Mouse (Mus musculus): ENCODE measurements at regions not wholly inside any gene's neighbourhood (a gene's known extent, or its start where the extent isn't known, plus 50 kb on each side); places are given as distances from the start of the nearest gene placed in this dataset.

- no peak for DNase-seq (ENCODE audit: low read depth, low spot score)
Observed at GRCm38 (mm10) chr4:124073646-124074045, 155.8 kb upstream of the 4930535I16Rik start.

- DNase-seq (ENCODE audit: low read depth, low spot score), result no peak
Observed at GRCm38 (mm10) chr4:124064601-124065000, 146.8 kb upstream of the 4930535I16Rik start.

- DNase-seq (ENCODE audit: low read depth, low spot score), result no peak
Observed at GRCm38 (mm10) chr4:124063269-124064100, 145.7 kb upstream of the 4930535I16Rik start.

DNA sequence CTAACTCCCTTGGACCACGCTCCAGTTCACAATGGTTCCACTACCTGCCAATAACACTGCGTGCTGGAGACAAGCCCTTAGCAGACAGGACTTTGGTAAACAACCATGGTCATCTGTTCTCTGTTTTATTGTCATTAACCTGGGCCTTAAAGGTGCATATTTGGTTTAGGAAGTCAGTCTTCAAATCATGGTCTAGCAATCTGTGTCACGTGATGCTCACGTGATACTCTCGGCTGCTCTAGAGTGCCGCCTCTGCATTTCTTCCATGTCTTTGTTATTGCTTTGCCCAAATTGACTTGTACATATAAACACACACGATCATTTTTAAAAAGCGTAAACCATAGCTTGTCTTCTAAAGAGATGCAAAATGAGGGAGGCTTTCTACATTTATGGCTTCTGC, 139.8 kb upstream of the 4930535I16Rik start:
- no peak for DNase-seq (ENCODE audit: low read depth, low spot score)

DNA sequence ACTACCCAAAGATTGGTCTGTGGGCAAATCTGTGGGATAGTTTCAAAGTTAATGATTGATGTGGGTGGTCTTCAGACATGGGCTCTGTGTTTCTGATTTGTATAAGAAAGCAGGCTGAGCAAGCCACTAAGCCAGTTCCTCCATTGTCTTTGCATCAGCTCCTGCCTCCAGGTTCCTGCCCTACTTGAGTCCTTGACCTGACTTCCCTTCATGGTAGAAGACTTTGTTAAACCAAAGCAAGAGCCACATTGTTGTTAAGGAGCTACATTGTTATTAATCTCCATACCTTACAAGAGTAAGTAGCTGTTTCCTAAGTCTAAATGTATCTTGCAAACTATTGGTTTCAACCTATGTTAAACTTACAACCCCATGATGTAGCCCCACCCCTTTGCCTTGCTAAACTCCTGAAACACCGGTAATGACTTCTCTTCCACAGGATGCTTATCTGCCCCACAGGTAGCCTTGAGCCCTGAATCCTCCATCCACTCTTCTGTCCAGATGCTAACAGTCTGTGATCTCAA, 136.5 kb upstream of the 4930535I16Rik start:
- DNase-seq (ENCODE audit: low read depth, low spot score), result no peak

DNA sequence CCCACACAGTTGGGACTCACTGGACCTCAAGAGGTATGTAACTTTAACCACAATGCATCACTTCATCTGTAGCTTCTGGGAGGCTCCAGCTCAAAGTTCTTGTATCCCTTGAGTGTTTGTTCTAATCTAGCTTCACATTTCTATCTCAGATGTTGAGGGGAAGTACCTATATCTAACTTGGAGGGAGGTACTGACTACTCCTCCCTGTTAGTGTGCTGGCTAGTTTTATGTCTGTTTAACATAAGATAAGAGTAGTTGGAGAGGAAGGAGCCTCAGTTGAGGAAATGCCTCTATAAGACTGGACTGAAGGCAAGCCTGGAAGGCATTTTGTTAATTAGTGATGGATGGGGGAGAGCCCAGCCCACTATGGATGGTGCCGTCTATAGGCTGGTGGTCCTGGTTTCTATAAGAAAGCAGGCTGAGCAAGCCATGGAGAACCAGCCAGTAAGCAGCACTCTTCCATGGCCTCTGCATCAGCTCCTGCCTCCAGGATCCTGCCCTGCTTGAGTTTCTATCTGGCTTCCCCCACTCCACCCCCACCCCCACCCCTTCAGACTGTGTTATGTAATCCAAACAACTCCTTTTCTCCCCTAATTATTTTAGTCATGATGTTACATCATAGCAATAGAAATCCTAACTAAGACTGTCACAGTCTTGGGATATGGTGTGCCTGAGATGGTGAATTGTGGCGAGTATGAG, 135.7 kb upstream of the 4930535I16Rik start:
- no peak for DNase-seq (ENCODE audit: low read depth, low spot score)

DNA sequence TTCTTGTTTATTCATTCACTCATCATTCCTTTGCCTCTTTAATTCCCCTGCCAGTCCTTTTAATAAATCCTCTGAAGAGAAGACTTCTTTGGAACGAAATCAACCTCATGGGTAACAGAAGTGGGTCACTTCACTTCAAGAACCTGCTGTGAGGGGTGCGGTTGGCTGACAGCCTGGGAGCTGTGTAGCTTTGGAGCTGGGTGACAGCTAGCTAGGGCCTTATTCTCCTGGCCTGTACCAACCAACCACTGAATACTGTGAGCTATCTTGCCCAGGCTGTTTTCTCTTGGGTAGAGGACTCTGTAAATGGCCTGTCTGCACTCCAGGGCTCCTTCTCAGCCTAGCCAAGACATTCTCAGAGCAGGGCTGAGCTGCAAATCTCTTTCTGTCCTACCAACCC, 134.6 kb upstream of the 4930535I16Rik start:
- no peak for DNase-seq (ENCODE audit: low read depth, low spot score)

GRCm38 (mm10) chr4:124048348-124048831, 130.6 kb upstream of the 4930535I16Rik start:
- no peak for DNase-seq (ENCODE audit: low read depth, low spot score)

GRCm38 (mm10) chr4:124047898-124048297, 130.1 kb upstream of the 4930535I16Rik start:
- no peak for DNase-seq (ENCODE audit: low read depth, low spot score)

DNA sequence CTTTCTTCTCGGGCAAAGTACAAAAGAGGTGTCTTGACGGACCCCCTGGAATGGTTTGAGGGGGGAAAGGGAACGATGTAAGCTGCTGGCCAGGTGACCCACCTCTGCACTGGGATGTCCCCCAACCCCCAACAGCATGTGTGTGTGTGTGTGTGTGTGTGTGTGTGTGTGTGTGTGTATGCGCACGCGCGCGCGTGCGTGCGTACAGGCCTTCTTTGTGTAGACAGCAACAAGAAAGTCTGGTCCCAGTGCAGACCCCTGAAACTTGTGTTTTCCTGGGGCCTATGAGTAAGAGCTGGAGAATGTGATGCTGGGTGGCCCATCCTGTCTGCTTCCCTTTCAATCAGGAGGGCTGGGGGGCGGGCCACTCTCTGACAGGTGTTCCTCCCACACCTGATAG, 118.7 kb upstream of the 4930535I16Rik start:
- no peak for DNase-seq (ENCODE audit: low read depth, low spot score)

DNA sequence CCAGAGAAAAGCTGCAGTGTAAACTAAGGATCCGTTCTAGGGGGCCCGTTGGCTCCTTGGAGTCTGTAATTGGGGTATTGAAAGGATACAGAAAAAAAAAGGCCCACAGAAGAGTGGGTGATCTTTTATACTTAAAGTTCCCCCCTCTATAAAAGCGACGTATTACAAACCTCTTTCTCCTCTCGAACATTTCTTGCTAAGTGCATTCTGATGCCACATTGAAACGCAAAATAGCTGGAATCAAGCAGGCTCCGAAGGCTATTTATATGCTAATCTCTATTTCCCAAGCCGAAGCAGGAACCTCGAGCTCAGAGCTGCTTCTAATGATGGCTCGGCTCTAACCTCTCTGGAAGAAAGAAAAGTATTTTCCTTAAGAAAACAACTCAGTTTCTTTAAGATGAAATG, 117.8 kb upstream of the 4930535I16Rik start:
- no peak for DNase-seq (ENCODE audit: low read depth, low spot score)

GRCm38 (mm10) chr4:124035192-124035591, 117.4 kb upstream of the 4930535I16Rik start:
- no peak for DNase-seq (ENCODE audit: low read depth, low spot score)

DNA sequence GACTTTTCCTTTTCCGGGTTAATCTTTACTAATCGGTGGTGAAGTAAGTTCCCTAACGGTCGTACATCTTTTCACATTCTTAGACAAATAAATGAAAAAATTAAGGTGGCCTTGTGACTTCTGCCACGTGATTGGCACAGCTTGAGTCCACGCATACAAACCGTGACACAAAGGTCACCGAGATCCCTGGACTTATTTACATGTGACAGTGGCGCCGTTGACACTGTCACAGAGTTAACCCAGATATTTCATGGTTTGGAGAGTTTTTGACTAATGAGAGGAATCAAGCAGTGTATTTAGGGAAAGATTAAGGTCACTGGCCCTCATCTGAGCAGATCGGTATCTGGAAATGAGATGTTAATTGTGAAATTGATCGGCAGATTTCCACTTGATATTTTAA, 110.2 kb upstream of the 4930535I16Rik start:
- DNase-seq (ENCODE audit: low read depth, low spot score), result no peak

GRCm38 (mm10) chr4:124016401-124016800, 98.6 kb upstream of the 4930535I16Rik start:
- DNase-seq (ENCODE audit: low read depth, low spot score), result peak; percentile 3

DNA sequence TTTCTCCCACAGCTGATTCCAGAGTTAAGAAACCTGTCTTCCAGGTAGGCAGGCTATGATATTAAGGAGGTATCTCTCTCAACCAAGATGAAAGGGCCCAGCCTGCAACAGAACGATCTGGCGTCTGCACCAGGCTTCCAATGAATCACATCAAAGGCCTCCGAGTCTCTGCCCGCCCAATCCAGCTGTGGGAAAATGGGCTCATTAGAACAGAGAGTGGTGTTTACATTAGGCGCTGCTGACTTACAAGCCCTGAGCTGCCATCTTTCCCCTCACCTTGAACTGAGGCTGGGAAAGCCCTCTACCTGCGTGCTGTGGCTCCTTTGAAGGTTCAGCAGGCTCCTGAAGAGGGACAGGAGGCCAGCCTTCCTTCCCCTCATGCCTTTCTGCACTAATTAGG, 97.5 kb upstream of the 4930535I16Rik start:
- no peak for DNase-seq (ENCODE audit: low read depth, low spot score)

DNA sequence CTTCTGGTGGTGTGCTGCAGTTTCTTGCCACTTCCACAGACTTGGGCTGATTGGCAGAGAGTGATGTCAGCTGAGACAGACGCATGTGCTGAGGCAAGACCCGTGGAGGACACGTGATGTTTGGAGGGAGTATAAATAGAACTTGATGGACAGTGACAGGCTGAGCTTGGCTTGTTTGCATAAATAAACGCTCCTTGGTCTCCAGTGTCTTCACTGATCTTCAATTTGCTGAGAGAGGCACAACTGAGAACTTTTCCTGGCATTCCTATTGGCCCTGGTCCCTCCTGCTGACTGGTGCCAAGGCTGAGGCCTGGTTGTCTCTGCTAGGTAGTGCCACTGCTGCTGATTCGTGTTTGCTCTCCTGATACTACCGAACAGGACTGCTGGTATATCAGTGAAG, 94.6 kb upstream of the 4930535I16Rik start:
- peak; percentile 77 for DNase-seq (ENCODE audit: low read depth, low spot score)

DNA sequence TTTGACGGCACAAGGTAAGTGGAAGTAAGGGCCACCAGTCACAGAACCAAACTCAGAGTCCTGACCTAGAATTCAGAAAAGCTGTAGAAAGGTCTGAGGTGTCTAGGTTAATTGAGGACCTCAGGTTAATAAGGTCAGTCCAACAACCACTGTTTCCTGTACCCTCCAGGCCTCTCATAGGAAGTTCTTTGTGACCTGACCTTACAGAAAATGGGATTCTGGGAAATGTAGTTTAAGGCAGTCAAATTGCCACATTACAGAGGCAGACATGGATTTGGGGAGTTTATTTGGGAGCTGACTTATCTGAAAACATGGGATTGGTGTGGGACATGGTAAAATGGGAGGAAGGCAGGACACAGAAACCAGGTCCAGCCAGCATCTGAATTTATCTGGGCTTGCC, 90.9 kb upstream of the 4930535I16Rik start:
- no peak for DNase-seq (ENCODE audit: low read depth, low spot score)

DNA sequence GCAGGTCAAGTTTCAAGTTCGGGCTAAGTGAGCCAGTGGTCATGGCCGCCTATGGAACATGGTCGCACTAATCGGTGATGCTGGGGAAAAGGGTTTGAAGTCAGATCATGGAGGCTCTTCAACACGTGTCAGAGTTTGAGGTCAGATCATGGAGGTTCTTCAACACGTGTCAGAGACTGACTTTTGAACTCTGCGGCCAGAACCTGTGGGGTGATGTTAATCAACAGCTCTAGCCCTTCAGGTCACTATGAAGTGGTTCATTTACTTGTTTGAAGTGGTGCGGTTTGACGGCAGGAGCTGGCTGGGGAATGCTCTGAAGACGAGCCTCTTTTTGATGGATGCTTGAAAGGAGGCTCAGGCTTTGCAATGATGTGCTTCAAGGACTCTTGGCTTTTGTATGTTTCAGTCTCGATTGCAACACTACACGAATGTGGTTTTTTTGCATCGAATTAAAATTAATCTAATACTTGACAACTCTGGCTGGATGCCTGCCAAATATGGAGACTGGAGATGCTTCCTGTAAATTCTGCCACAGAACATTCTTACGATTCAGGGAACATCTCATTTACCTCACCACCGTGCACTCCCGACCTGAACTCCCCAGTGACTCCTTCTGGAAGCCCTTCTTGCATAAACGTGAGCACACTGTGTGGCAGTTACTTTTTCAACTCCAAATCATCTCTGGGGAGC, 87.9 kb upstream of the 4930535I16Rik start:
- DNase-seq (ENCODE audit: low read depth, low spot score), result no peak

DNA sequence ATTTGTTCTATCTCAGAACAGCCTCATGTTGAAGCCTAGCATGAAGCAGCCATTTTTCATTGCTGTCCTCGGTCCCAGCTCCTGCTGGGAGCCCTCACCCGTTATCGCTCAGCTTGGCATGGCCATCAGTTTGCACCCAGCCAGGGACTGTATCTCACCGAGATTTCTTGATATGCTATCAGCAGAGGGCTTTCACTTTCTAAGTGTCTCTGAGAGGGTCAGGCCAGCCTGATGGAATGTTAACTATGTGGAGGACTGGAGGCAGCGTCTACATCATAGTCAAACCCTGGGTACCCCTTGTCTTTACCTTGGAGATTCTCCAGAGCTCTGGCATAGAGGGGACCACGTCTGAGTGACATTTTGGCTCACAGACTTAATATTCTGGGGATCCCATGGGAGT, 84.9 kb upstream of the 4930535I16Rik start:
- DNase-seq (ENCODE audit: low read depth, low spot score), result no peak

DNA sequence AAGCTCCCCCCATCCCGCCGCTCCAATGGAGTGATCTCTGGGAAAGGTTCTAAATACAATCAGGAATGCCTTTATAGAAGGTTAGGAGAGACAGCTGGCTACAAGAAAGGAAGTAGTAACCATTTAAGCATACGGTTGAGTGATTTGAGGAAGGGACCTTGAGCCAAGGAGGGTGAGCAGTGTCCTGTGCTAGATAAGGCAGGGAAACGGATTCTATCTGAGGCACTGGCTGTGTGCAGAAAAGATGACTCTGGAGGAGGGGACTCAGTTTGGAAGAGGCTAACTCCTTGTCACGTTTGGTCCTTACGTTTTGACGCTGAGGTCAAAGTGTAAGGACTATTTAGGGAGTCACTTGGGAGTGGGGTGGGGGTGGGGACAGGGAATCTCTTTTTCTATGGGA, 84.3 kb upstream of the 4930535I16Rik start:
- DNase-seq (ENCODE audit: low read depth, low spot score), result no peak

DNA sequence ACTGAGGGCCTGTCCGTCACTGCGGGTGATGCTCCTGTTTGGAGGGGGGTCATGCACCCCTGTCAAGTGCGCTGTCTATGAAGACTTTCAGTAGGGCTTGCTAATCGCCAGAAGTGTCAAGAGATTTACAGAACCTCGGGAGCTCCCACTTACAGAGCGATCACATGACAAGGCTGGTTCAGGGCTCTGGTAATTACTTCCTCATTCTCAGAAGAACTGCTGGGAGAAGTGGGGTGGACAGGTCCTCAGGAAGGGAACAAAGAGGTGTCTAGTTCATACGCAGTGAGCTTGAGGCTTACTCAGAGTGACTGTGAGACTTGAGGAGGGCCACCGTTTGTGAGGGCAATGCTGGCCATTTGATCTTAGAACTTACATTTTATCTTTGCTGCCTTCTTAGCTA, 78.0 kb upstream of the 4930535I16Rik start:
- no peak for DNase-seq (ENCODE audit: low read depth, low spot score)

DNA sequence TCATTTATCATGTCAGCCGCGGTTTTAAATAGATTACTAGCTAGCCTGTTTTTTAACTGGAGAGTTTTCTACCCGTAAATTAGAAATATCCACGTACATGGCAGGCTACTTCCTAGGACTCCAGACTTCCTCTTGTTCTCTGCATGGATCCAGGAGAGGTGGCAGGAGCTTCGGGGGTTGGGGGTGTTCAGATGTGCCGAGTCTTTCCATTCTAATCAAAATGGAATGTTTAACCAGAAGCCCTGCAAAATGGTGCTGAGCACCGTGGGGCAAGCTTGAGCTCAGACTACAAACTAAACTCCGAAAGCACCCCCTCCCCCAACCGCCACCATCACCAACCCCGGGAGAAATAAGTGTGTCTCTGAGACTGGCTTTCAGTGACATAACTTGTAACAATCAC, 73.4 kb upstream of the 4930535I16Rik start:
- no peak for DNase-seq (ENCODE audit: low read depth, low spot score)

Measured in skeletal muscle tissue, adult 2 months (tissue).